Mouse (Mus musculus) testis, postnatal 10 days (tissue): Measurements from ENCODE around the gene AI413582.

Experiments
- DNase-seq: peaks from one replicate; pipeline ENCODE4 v3.0.0; 2021; ENCODE audit warnings: low spot score

AI413582 gene

DNA sequence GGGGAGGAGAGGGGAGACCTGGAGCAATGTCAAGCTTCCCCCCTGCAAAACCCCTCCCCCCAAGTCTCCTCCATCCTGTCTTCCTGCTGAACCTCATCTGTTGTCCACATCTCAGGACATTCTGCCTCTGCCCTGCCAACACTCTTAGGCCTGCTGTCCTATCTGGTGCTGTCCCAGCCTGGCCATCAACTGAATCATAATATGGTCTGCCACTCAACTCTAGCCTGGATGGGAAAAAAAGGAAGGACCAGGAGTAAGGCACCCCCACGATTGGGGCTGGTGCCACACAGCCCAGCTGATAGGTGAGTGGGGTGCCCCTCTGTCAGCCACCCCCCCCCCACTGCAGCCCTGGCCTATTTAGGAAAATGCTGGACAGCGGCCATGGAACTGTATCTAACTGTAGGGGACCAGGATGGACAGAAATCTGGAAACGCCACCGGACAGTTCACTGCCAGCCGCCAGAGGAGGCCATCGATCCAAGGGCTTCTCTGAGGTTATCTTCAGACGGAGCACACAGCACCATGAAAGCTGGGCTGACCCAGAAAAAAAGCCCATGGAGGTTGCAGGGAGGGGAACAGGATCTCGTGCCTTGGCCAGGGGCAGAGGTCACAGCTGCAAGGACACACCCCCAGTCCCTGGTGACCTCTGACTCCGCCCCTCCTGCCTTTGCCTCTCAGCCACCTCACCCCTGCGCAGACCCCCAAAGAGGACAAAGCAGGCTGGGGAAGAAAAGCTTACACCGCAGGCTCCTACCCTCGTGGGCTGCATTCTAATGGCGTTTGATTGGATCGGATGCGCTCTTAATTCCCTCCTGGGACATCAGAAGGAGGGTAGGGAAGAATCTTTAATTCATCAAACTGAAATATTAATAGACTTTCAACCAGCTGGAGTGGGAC is 46.6 kb downstream of the AI413582 start:
- no peak for DNase-seq

DNA sequence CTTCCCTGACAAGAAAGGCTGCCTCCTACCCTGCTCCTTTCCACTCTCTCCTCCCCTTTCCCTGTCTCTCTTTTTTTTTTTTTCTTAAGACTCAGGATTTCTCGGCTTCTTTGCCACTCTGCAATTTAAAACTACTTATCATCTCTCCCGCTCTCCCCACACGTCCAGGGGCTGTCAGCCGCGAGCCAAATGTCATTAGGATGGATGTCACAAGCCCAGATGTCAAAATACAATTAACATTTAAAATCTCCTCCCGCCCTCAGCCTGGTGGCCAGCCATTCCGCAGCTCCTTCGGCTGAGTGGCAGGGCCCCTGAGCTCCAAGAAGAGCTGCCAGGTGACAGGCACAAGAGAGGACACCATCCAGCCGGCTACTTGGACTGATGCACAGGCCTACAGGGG is 47.3 kb downstream of the AI413582 start:
- no peak for DNase-seq

DNA sequence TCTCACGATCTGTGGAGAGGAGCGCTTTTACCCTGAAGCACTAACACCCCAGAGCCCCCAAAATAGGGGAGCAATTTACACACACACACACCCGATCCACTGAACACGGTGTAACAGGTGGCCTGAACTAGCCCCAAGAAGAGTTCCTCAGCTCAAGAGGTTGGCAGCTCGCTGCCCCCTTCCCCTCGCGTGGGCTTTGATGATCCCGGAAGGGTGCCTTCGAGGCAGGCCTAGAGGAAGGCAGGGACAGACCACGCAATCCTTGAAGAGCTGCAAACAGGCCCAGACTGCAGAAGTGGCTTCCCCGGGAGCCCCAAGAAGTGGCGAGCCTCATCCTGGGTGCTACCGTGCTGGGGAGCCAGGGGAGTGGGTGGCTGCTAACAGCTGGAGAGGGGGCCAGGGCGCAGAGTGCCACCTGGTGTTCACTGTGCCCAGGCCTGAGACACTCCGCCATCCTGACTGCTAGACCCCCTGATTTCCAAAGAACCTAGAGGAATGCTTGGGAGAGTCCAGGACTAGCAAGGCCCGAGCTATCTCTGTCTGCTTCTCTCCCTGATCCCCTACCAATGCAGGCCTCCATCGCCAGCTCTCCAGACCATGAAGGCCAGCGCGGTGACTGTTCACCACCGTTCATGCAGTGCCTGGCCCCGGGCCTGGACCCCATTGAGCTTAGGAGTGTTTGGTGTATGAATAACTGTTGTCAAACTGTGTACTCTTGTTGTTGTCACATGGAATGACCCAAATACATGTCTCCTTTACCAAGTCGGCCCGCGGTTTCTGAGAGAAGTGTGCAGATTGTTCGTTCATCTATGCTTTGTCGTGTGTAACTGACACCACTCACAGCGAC is 51.4 kb downstream of the AI413582 start:
- DNase-seq = no peak
